Mouse (Mus musculus) small intestine, adult 2 months (tissue): ENCODE data around the gene Cep152. TPM values are rescaled to one million over a fixed set of nuclear protein-coding genes. Genes with fewer than 3 reads are reported as not detected.

Source experiments
- H3K27ac ChIP-seq: fragments of 200-500 bp; 2 replicates; pipeline ENCODE4 v1.5.1; 2012; ENCODE audit warnings: low read depth, low read length, control low read depth, inconsistent platforms; ENCODE audit not compliant: insufficient read depth
- H3K27me3 ChIP-seq: fragments of 200-500 bp; 2 replicates; pipeline ENCODE4 v1.6.1; 2012; ENCODE audit warnings: mild to moderate bottlenecking, moderate library complexity, low read length, inconsistent platforms; ENCODE audit not compliant: control insufficient read depth, insufficient read depth
- H3K36me3 ChIP-seq: fragments of 200-500 bp; 2 replicates; pipeline ENCODE4 v1.6.1; 2012; ENCODE audit warnings: mild to moderate bottlenecking, low read length, control low read depth, inconsistent platforms; ENCODE audit not compliant: control insufficient read depth, insufficient read depth
- H3K4me1 ChIP-seq: fragments of 200-500 bp; 2 replicates; pipeline ENCODE4 v1.6.1; 2012; ENCODE audit warnings: low read length, inconsistent platforms, mixed read lengths; ENCODE audit not compliant: control insufficient read depth, insufficient read depth, insufficient read length
- H3K4me3 ChIP-seq: fragments of 200-500 bp; 2 replicates; pipeline ENCODE4 v1.5.1; 2012; ENCODE audit warnings: low read depth, mild to moderate bottlenecking, control low read depth, inconsistent platforms, low read length, moderate library complexity
- CTCF ChIP-seq: fragments of 200-500 bp; IDR thresholded peaks from 2 replicates; pipeline ENCODE4 v1.5.1; 2012; ENCODE audit warnings: low read depth, mild to moderate bottlenecking, control low read depth, inconsistent platforms, low read length, moderate library complexity, mixed read lengths; ENCODE audit not compliant: insufficient replicate concordance, insufficient read length; ENCODE audit errors: extremely low read depth
- POLR2A ChIP-seq: fragments of 200-500 bp; IDR thresholded peaks from 2 replicates; pipeline ENCODE4 v1.6.1; 2012; ENCODE audit warnings: low read depth, mild to moderate bottlenecking, control low read depth, inconsistent platforms, low read length, moderate library complexity
- WGBS: fragments of 180-500 bp; shearing (Covaris S2); methylation state at CpG from one replicate; pipeline ENCODE4 v1.1.7; 2018; 5-methylcytosine and 5-hydroxymethylcytosine counted together
- polyA plus RNA-seq: library from polyadenylated mRNA; depleted of rRNA; stranded (reverse); fragments of >200 nt; gene quantifications from 2 replicates; pipeline ENCODE4 v1.2.3, GENCODE M21; 2012; rRNA removed

Gene Cep152
- polyA plus RNA-seq, 1 experiment = 0.82 TPM

DNA sequence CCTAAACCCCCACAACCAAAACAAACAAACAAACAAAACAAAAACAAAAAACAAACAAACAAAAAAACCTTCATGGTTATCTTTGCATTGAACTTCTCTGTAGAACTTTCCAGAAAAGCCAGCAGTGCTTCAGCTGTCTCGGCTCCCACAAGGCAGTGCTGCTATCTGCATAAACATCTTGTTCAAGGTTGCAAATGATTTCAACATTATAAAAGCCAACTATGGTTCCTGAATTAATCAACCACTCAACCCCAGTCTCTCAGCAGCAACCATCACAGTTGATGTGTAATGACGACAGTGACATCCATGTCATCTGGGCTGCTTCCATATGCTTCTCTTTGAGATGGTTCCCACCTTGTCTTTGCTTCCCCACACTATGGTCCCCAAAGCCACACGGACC lies 85.3 kb downstream of the Cep152 start:
- no peaks in the 10 kb centered on the region for H3K36me3 ChIP-seq
- H3K4me1 ChIP-seq = no peaks in the 10 kb centered on the region
- H3K27me3 ChIP-seq = no peaks in the 10 kb centered on the region
- no peak overlapping the region for H3K4me3 ChIP-seq
- TF ChIP-seq CTCF (no peak), POLR2A (no peak)
- H3K27ac ChIP-seq = no peak overlapping the region
- whole genome bisulfite sequencing = 81% methylated on average over 3 of the region's 3 CpGs

DNA sequence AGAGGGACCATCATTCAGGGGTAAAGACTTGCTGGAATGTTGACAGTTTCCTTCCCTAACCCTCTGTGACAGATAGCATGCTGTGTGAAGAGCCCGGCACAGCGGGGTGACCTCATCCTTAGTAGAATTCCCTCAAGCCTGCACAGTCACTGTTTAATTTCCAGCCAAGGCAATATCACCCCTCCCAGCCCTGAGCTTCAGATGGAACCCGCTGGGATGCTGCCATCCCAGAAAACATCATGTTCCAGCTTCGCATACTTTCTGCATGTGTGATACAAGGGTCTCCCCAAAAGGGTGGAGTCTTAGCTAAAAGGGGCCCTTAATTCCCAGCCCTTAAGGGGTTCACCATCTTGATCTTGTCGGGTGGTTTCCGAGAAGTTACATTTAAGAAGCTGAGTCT lies 94.2 kb downstream of the Cep152 start:
- H3K27ac ChIP-seq = no peak overlapping the region
- TF ChIP-seq CTCF (no peak), POLR2A (no peak)
- H3K4me3 ChIP-seq = no peak overlapping the region
- H3K36me3 ChIP-seq = no peaks in the 10 kb centered on the region
- H3K27me3 ChIP-seq = no peaks in the 10 kb centered on the region
- H3K4me1 ChIP-seq = peaks cover 2% of the 10 kb centered on the region; the same call in 1 of the 2 replicates
- 62% methylated on average over 6 of the region's 6 CpGs for WGBS

DNA sequence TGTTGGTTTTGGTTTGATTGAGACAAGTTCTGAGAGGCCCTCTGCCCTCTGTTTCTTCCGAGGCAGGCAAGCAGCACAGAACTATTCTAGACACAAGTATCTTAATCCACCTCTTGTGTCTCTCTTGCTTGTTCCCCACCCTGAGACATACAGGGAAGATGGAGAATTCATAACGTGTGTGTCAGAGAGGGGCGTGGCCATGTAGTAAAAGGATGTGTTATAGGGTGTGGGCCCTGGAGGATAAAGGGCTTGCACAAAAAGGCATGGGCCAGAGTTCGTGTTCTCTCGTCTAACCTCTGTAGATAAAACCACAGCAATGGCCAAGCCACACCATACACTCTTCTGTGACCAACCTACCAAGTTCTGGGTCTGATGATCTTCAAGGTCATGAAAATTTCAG lies 98.3 kb downstream of the Cep152 start:
- H3K4me1 ChIP-seq = peaks cover 2% of the 10 kb centered on the region; the same call in 1 of the 2 replicates
- TF ChIP-seq POLR2A (no peak), CTCF (no peak)
- no peaks in the 10 kb centered on the region for H3K27me3 ChIP-seq
- no peak overlapping the region for H3K4me3 ChIP-seq
- no peaks in the 10 kb centered on the region for H3K36me3 ChIP-seq
- WGBS = 51% methylated on average over 5 of the region's 5 CpGs
- no peak overlapping the region for H3K27ac ChIP-seq

DNA sequence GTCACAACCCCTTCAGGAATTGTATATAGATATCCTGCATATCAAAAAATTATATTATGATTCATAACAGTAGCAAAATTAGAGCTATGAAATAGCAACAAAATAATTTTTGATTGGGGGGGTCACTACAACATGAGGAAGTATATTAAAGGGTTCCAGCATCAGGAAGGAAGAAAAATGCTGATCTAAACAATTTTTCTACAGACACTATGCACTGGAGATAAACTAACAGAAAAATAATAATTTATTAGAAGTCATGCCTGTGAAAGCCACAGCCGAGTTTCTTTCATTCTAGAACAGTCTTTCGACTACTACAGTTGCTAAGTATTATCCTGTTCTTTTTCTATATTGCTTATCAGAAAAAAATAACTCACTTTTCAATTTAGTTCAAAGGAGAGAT lies 99.4 kb downstream of the Cep152 start:
- Histone ChIP-seq H3K27me3 (no peaks in the 10 kb centered on the region), H3K27ac (no peak overlapping the region), H3K36me3 (no peaks in the 10 kb centered on the region), H3K4me3 (no peak overlapping the region), H3K4me1 (peaks cover 2% of the 10 kb centered on the region; the same call in 1 of the 2 replicates)
- 80% methylated on average over 2 of the region's 2 CpGs for WGBS
- TF ChIP-seq POLR2A = no peak
- TF ChIP-seq CTCF = no peak

DNA sequence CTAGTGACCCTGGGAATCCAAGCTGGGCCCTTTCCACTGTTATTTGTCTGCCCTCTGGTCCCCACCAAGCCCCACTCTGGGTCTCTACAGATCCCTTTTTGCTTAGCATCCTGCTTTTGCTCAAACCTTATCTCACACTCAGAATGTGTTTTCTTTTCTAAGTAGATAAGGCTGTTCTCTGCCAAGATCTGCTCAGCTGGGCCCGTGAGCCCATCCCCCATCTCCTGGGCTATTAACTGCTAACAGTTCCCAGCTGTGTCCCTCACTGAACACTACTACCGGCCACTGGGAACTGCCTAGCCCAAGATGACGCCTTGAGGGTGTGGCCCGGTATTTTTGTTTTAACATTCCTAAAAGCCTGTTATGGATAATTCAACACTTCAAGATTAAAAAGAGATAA lies 108.3 kb downstream of the Cep152 start:
- Histone ChIP-seq H3K4me1 (no peaks in the 10 kb centered on the region), H3K27me3 (no peaks in the 10 kb centered on the region), H3K4me3 (no peak overlapping the region), H3K36me3 (no peaks in the 10 kb centered on the region), H3K27ac (no peak overlapping the region)
- WGBS = 16% methylated on average over 4 of the region's 4 CpGs
- TF ChIP-seq POLR2A (no peak), CTCF (no peak)

DNA sequence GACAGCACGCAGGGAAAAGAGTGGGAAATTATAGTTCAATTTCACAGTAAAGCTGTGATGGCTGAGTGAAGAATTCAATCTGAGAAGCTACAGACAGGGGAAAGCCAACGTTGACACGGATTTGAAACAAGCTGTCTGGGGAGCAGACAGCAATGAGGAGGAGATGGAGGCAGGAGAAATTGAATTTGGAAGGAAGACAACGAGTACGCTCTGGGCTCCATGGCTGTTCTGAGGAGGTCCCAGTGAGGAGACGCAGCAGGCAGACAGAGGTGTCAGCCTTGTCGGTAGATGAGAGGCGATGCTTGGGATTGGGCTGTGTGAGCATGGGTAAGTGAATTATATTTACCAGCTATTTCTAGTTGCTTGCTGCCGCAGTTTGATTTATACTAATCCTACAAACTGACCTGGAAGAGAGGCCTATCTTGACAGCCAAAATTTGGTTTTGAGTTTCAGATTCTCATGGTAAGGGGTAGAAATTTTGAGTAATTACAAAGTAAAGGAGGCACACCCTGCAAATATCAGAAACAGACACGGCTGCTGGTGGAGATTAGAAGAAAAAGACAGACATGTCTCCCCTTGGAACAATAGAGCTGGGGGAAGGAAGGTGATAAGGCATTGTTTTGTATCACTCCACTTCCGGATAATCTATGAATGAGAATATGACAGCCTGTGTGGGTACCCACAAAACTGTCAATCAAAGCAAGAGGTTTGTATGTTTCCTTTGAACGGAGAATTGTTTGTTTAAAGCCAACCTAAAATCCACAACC lies 109.4 kb downstream of the Cep152 start:
- no peak overlapping the region for H3K4me3 ChIP-seq
- H3K27me3 ChIP-seq = no peaks in the 10 kb centered on the region
- TF ChIP-seq CTCF (no peak), POLR2A (no peak)
- H3K4me1 ChIP-seq = no peaks in the 10 kb centered on the region
- no peak overlapping the region for H3K27ac ChIP-seq
- WGBS = 67% methylated on average over 12 of the region's 12 CpGs
- no peaks in the 10 kb centered on the region for H3K36me3 ChIP-seq

GRCm38 (mm10) chr2:125514391-125514790 lies 110.5 kb downstream of the Cep152 start:
- Histone ChIP-seq H3K36me3 (no peaks in the 10 kb centered on the region), H3K27ac (no peak overlapping the region), H3K4me1 (no peaks in the 10 kb centered on the region), H3K4me3 (no peak overlapping the region), H3K27me3 (no peaks in the 10 kb centered on the region)
- no peak for TF ChIP-seq POLR2A
- no peak for TF ChIP-seq CTCF
- WGBS = 67% methylated on average over 3 of the region's 3 CpGs

Other genes with a start within 250 kb of the Cep152 start
- gene Gm9913, start 120.0 kb downstream of the Cep152 start, polyA plus RNA-seq = 0.17 and 0.18 TPM in 2 replicates
- 4.9 and 5.1 TPM in 2 replicates for gene Fbn1, start 117.1 kb downstream of the Cep152 start, polyA plus RNA-seq
- gene Eid1, start 48.0 kb upstream of the Cep152 start, polyA plus RNA-seq = 3.8 and 5.3 TPM in 2 replicates
- 0.09 and 0.13 TPM in 2 replicates for gene Shc4, start 99.0 kb upstream of the Cep152 start, polyA plus RNA-seq
- gene Secisbp2l, start 157.8 kb upstream of the Cep152 start, polyA plus RNA-seq = 7.2 and 12.3 TPM in 2 replicates
- gene Galk2, start 234.0 kb upstream of the Cep152 start, polyA plus RNA-seq = 5.9 and 13.7 TPM in 2 replicates
- gene Cops2, start 234.0 kb upstream of the Cep152 start, polyA plus RNA-seq = 0.70 and 1.3 TPM in 2 replicates